ENCODE assay signal across 8 mouse cellular contexts in genomic region chr5:142932084-142932685, GRCm38 (mm10). TPM values are rescaled to one million over a fixed set of nuclear protein-coding genes. Genes with fewer than 3 reads are reported as not detected.
DNase-seq lines count a peak whose midpoint lies in the region; ATAC-seq lines count a peak whose summit lies in the region.

No protein-coding gene starts in this region.

- 26% methylated on average over 9 of the region's 9 CpGs for WGBS in midbrain, embryonic 11.5 days
- 26% methylated on average over 9 of the region's 9 CpGs for WGBS in midbrain, embryonic 15.5 days
- WGBS in hindbrain, embryonic 14.5 days = 33% methylated on average over 9 of the region's 9 CpGs

- H3K9me3 ChIP-seq in midbrain, embryonic 11.5 days (ENCODE audit: control insufficient read depth, low read length) = no peaks in the 10 kb centered on the region
- no peaks in the 10 kb centered on the region for H3K9me3 ChIP-seq in midbrain, embryonic 15.5 days
- H3K9me3 ChIP-seq in hindbrain, embryonic 14.5 days (ENCODE audit: control insufficient read depth, low read length) = no peaks in the 10 kb centered on the region

- ATAC-seq in midbrain, embryonic 11.5 days (ENCODE audit: low FRiP score) = 0 out of 2 replicates have a peak, but pooled peaks have one; percentile 20
- no peak for ATAC-seq in midbrain, embryonic 15.5 days (replicated peaks)
- no peak for ATAC-seq in hindbrain, embryonic 14.5 days (ENCODE audit: low FRiP score)

- H3K4me2 ChIP-seq in midbrain, embryonic 11.5 days = no peak overlapping the region
- H3K4me2 ChIP-seq in midbrain, embryonic 15.5 days = no peak overlapping the region
- no peak overlapping the region; the same call in 1 of the 2 replicates for H3K4me2 ChIP-seq in hindbrain, embryonic 14.5 days (replicated peaks)

- H3K27ac ChIP-seq in midbrain, embryonic 11.5 days (ENCODE audit: low read depth, low read length) = no peak overlapping the region
- no peak overlapping the region for H3K27ac ChIP-seq in midbrain, embryonic 15.5 days
- no peak overlapping the region for H3K27ac ChIP-seq in hindbrain, embryonic 14.5 days

- peaks cover 10% of the 10 kb centered on the region; the same call in 1 of the 2 replicates for H3K4me1 ChIP-seq in midbrain, embryonic 11.5 days (ENCODE audit: control insufficient read depth, insufficient read depth, low read length)
- H3K4me1 ChIP-seq in midbrain, embryonic 15.5 days = peaks cover 8% of the 10 kb centered on the region
- H3K4me1 ChIP-seq in hindbrain, embryonic 14.5 days (replicated peaks; ENCODE audit: control insufficient read depth, insufficient read depth, low read length) = no peaks in the 10 kb centered on the region

- DNase-seq in midbrain, embryonic 11.5 days (ENCODE audit: low spot score, missing footprints) = peak; percentile 96
- peak; percentile 92 for DNase-seq in cerebellum, adult 9-10 months
- DNase-seq in forelimb bud, embryonic 11.5 days (ENCODE audit: low read depth, low spot score) = peak; percentile 78
- peak; percentile 66 for DNase-seq in hindbrain, embryonic 14.5 days (ENCODE audit: low spot score)
- peak; percentile 37 to 70 for DNase-seq in layer of hippocampus, postnatal 36 days
- DNase-seq in lung, postnatal 25 days (ENCODE audit: low spot score) = peak; percentile 93
- DNase-seq in spleen, adult 18-20 months = peak; percentile 48 to 74

- no peaks in the 10 kb centered on the region for H3K36me3 ChIP-seq in midbrain, embryonic 11.5 days (ENCODE audit: control insufficient read depth, insufficient read depth, low read length)
- no peaks in the 10 kb centered on the region for H3K36me3 ChIP-seq in midbrain, embryonic 15.5 days (replicated peaks)
- no peaks in the 10 kb centered on the region for H3K36me3 ChIP-seq in hindbrain, embryonic 14.5 days (replicated peaks; ENCODE audit: control insufficient read depth, insufficient read depth)

- H3K4me3 ChIP-seq in midbrain, embryonic 11.5 days (ENCODE audit: low read depth, low read length) = no peak overlapping the region
- H3K4me3 ChIP-seq in midbrain, embryonic 15.5 days = no peak overlapping the region
- H3K4me3 ChIP-seq in hindbrain, embryonic 14.5 days (replicated peaks; ENCODE audit: low read length) = no peak overlapping the region

- peaks cover 4% of the 10 kb centered on the region; the same call in 1 of the 2 replicates for H3K27me3 ChIP-seq in midbrain, embryonic 11.5 days (ENCODE audit: control insufficient read depth, insufficient read depth, low read length)
- peaks cover 8% of the 10 kb centered on the region for H3K27me3 ChIP-seq in midbrain, embryonic 15.5 days (replicated peaks)
- H3K27me3 ChIP-seq in hindbrain, embryonic 14.5 days (ENCODE audit: control insufficient read depth, insufficient read depth, low read length) = 0 out of 2 replicates have a peak, but pooled peaks cover 3% of the 10 kb centered on the region

- H3K9ac ChIP-seq in midbrain, embryonic 11.5 days (ENCODE audit: low read length) = peak overlapping the region; percentile 24; the same call in 1 of the 2 replicates
- H3K9ac ChIP-seq in midbrain, embryonic 15.5 days = no peak overlapping the region
- H3K9ac ChIP-seq in hindbrain, embryonic 14.5 days = no peak overlapping the region

RNA-seq across cellular contexts. Expression of gene Actb, which starts 25.6 kb away (rescaled TPM):
- 14,142 and 15,094 TPM in 2 replicates for polyA plus RNA-seq in midbrain, embryonic 11.5 days (2014; fragmentation: Nextera tagmentation; extraction: Ambion mirVana)
- polyA plus RNA-seq in midbrain, embryonic 15.5 days (2015; fragmentation: Nextera tagmentation; extraction: Ambion mirVana) = 13,428 and 14,272 TPM in 2 replicates
- 13,534 and 14,549 TPM in 2 replicates for polyA plus RNA-seq in hindbrain, embryonic 14.5 days (2014; fragmentation: Nextera tagmentation; extraction: Ambion mirVana)
- total RNA-seq in layer of hippocampus, postnatal 36 days (2021) = 1,000 to 10,000 TPM; 3,215 to 3,370 TPM

RNA-seq across cellular contexts. Expression of gene Fscn1, which starts 28.0 kb away (rescaled TPM):
- 566 and 605 TPM in 2 replicates for polyA plus RNA-seq in midbrain, embryonic 11.5 days (2014; fragmentation: Nextera tagmentation; extraction: Ambion mirVana)
- 507 and 508 TPM in 2 replicates for polyA plus RNA-seq in midbrain, embryonic 15.5 days (2015; fragmentation: Nextera tagmentation; extraction: Ambion mirVana)
- 459 and 508 TPM in 2 replicates for polyA plus RNA-seq in hindbrain, embryonic 14.5 days (2014; fragmentation: Nextera tagmentation; extraction: Ambion mirVana)
- total RNA-seq in layer of hippocampus, postnatal 36 days (2021) = 100 to 1,000 TPM; 185 to 194 TPM

RNA-seq across cellular contexts. Expression of gene Fbxl18, which starts 37.0 kb away (rescaled TPM):
- polyA plus RNA-seq in midbrain, embryonic 11.5 days (2014; fragmentation: Nextera tagmentation; extraction: Ambion mirVana) = 10.5 and 11.8 TPM in 2 replicates
- polyA plus RNA-seq in midbrain, embryonic 15.5 days (2015; fragmentation: Nextera tagmentation; extraction: Ambion mirVana) = 41.6 and 43.0 TPM in 2 replicates
- polyA plus RNA-seq in hindbrain, embryonic 14.5 days (2014; fragmentation: Nextera tagmentation; extraction: Ambion mirVana) = 26.1 TPM in 2 replicates
- total RNA-seq in layer of hippocampus, postnatal 36 days (2021) = 10 to 100 TPM; 37.1 to 41.6 TPM
